31 mouse cellular contexts compared by ENCODE assay signal in genomic region chr17:25086724-25087123, GRCm38 (mm10). TPM values are rescaled to one million over a fixed set of nuclear protein-coding genes. Genes with fewer than 3 reads are reported as not detected.
A peak's percentile ranks its signal among the peaks of the same experiment; 100 is the strongest.
DNase-seq lines count a peak whose midpoint lies in the region; ATAC-seq and TF ChIP-seq lines count a peak whose summit lies in the region.
"Had no signal": no experiment of that assay in that cellular context is flagged by ENCODE, and none has a peak within 500 bp of the region (broad histone marks: within the 10 kb centered on the region; RNA-seq: fewer than 3 reads in every experiment).

No protein-coding gene starts in this region.

- DNase-seq in heart, embryonic 10.5 days (ENCODE audit: low spot score): no peak
- DNase-seq in heart, postnatal 25 days (ENCODE audit: low spot score): no peak
- peak; percentile 64 for DNase-seq in liver, postnatal 0 days
- no peak for DNase-seq in neural tube, embryonic 10.5 days (ENCODE audit: extremely low spot score, low spot score)
- no peak for DNase-seq in kidney, postnatal 10 days
- DNase-seq in urinary bladder, postnatal 25 days (ENCODE audit: low spot score): no peak
- DNase-seq: adrenal gland, postnatal 10 days; cerebellum, adult 11-12 months; cerebellum, postnatal 14 days; gastrocnemius, postnatal 25 days; heart, adult 11 months; heart, postnatal 4 days; kidney, adult 9 months; kidney, postnatal 14 days; layer of hippocampus, adult 9-11 months; lung, adult 18-20 months; right cerebral cortex, postnatal 14 days had no signal

- intact Hi-C loops in heart, postnatal 25 days (cut with DNase I): no loop called here

- peaks cover 59% of the 10 kb centered on the region for H3K4me1 ChIP-seq in heart, embryonic 10.5 days
- peaks cover 51% of the 10 kb centered on the region for H3K4me1 ChIP-seq in erythroblast, embryonic 14.5 days (ENCODE audit: control insufficient read depth)
- peaks cover 89% of the 10 kb centered on the region for H3K4me1 ChIP-seq in liver, embryonic 12.5 days
- peaks cover 23% of the 10 kb centered on the region for H3K4me1 ChIP-seq in liver, postnatal 0 days (ENCODE audit: insufficient read depth)
- H3K4me1 ChIP-seq: forebrain, embryonic 12.5 days; hindbrain, embryonic 13.5 days; midbrain, embryonic 13.5 days had no signal

- peak overlapping the region; percentile 82 for H3K4me2 ChIP-seq in liver, embryonic 12.5 days
- peak overlapping the region; percentile 62 for H3K4me2 ChIP-seq in liver, postnatal 0 days (ENCODE audit: low read depth, low read length)
- H3K4me2 ChIP-seq: forebrain, embryonic 12.5 days; heart, embryonic 11.5 days; hindbrain, embryonic 13.5 days; limb, embryonic 12.5 days; midbrain, embryonic 13.5 days had no signal

- WGBS in heart, embryonic 10.5 days: 91% methylated on average over 7 of the region's 7 CpGs
- WGBS in liver, embryonic 12.5 days (ENCODE audit: insufficient replicate concordance): 52% methylated on average over 7 of the region's 7 CpGs
- 67% methylated on average over 7 of the region's 7 CpGs for WGBS in liver, postnatal 0 days (ENCODE audit: insufficient replicate concordance)

- no peak overlapping the region for H3K4me3 ChIP-seq in heart, embryonic 10.5 days
- peak overlapping the region; percentile 4 for H3K4me3 ChIP-seq in erythroblast, embryonic 14.5 days (replicated peaks)
- 0 out of 2 replicates have a peak overlapping the region, but pooled peaks have one; percentile 18 for H3K4me3 ChIP-seq in liver, embryonic 12.5 days
- no peak overlapping the region; the same call in 1 of the 2 replicates for H3K4me3 ChIP-seq in liver, postnatal 0 days (ENCODE audit: low read depth, low read length)
- H3K4me3 ChIP-seq: forebrain, embryonic 12.5 days; hindbrain, embryonic 13.5 days; limb, embryonic 12.5 days; midbrain, embryonic 13.5 days had no signal

- peak overlapping the region; percentile 87 for H3K9ac ChIP-seq in liver, embryonic 12.5 days
- 0 out of 2 replicates have a peak overlapping the region, but pooled peaks have one; percentile 30 for H3K9ac ChIP-seq in liver, postnatal 0 days (replicated peaks)
- H3K9ac ChIP-seq: forebrain, embryonic 12.5 days; hindbrain, embryonic 13.5 days; limb, embryonic 12.5 days; midbrain, embryonic 13.5 days had no signal

- TF ChIP-seq CTCF in liver, postnatal 0 days (IDR thresholded peaks at IDR 0.05; ENCODE audit: low read depth): no peak

- ATAC-seq in liver, embryonic 12.5 days: peak; percentile 43
- ATAC-seq in liver, postnatal 0 days: 0 out of 2 replicates have a peak, but pooled peaks have one; percentile 15
- ATAC-seq: intestine, postnatal 0 days; lung, postnatal 0 days; midbrain, embryonic 13.5 days; Patski had no signal

- no peak for TF ChIP-seq EP300 in liver, postnatal 0 days (IDR thresholded peaks at IDR 0.05; ENCODE audit: low read depth)

- H3K36me3 ChIP-seq in heart, embryonic 10.5 days: peaks cover 8% of the 10 kb centered on the region; the same call in 1 of the 2 replicates
- peaks cover 31% of the 10 kb centered on the region for H3K36me3 ChIP-seq in erythroblast, embryonic 14.5 days (ENCODE audit: control insufficient read depth)
- peaks cover 16% of the 10 kb centered on the region for H3K36me3 ChIP-seq in liver, embryonic 12.5 days
- peaks cover 11% of the 10 kb centered on the region for H3K36me3 ChIP-seq in liver, postnatal 0 days (replicated peaks; ENCODE audit: insufficient read depth, low read length)

- peak overlapping the region; percentile 65; the same call in 1 of the 2 replicates for H3K27ac ChIP-seq in heart, embryonic 10.5 days
- H3K27ac ChIP-seq in liver, embryonic 12.5 days: peak overlapping the region; percentile 99
- H3K27ac ChIP-seq in liver, postnatal 0 days (ENCODE audit: low read depth): peak overlapping the region; percentile 67
- H3K27ac ChIP-seq: forebrain, embryonic 12.5 days; hindbrain, embryonic 13.5 days; limb, embryonic 12.5 days; macrophage; midbrain, embryonic 13.5 days had no signal

- no peaks in the 10 kb centered on the region for H3K27me3 ChIP-seq in heart, embryonic 10.5 days (ENCODE audit: insufficient read depth, poor library complexity, severe bottlenecking)
- H3K27me3 ChIP-seq in erythroblast, embryonic 14.5 days (ENCODE audit: control insufficient read depth): no peaks in the 10 kb centered on the region
- no peaks in the 10 kb centered on the region for H3K27me3 ChIP-seq in liver, embryonic 12.5 days (replicated peaks)
- H3K27me3 ChIP-seq in liver, postnatal 0 days (ENCODE audit: insufficient read depth, low read length): no peaks in the 10 kb centered on the region
- H3K27me3 ChIP-seq: forebrain, embryonic 12.5 days; hindbrain, embryonic 13.5 days; limb, embryonic 12.5 days; midbrain, embryonic 13.5 days; Patski had no signal

- H3K9me3 ChIP-seq in heart, embryonic 10.5 days: no peaks in the 10 kb centered on the region
- peaks cover 5% of the 10 kb centered on the region for H3K9me3 ChIP-seq in erythroblast, embryonic 14.5 days (ENCODE audit: control insufficient read depth, low read length)
- no peaks in the 10 kb centered on the region for H3K9me3 ChIP-seq in liver, embryonic 12.5 days (replicated peaks)
- H3K9me3 ChIP-seq in liver, postnatal 0 days (ENCODE audit: low read length): no peaks in the 10 kb centered on the region
- H3K9me3 ChIP-seq: forebrain, embryonic 12.5 days; hindbrain, embryonic 13.5 days; limb, embryonic 12.5 days; midbrain, embryonic 13.5 days had no signal

RNA-seq across cellular contexts. Expression of gene Tmem204, which starts 3.3 kb away (rescaled TPM):
- 12.2 and 15.9 TPM in 2 replicates for polyA plus RNA-seq in heart, embryonic 10.5 days (2016; fragmentation: Nextera tagmentation; extraction: Ambion mirVana)
- total RNA-seq in heart, postnatal 25 days (2021): 10 to 100 TPM; 34.5 to 41.7 TPM
- polyA plus RNA-seq in erythroblast, embryonic 14.5 days (2012): not detected in 2 replicates
- polyA plus RNA-seq in liver, embryonic 12.5 days (2016; fragmentation: Nextera tagmentation; extraction: Ambion mirVana): 6.1 and 7.2 TPM in 2 replicates
- polyA plus RNA-seq in liver, postnatal 0 days (2015; fragmentation: Nextera tagmentation; extraction: Ambion mirVana): 8.3 and 9.4 TPM in 2 replicates
- total RNA-seq: megakaryocyte-erythroid progenitor cell, adult 5-6 weeks; MEL had no signal
- polyA plus RNA-seq: macrophage had no signal

RNA-seq across cellular contexts. Expression of gene Telo2, which starts 29.0 kb away (rescaled TPM):
- polyA plus RNA-seq in heart, embryonic 10.5 days (2016; fragmentation: Nextera tagmentation; extraction: Ambion mirVana): 35.2 and 45.2 TPM in 2 replicates
- total RNA-seq in heart, postnatal 25 days (2021): 10 to 100 TPM; 10.8 to 12.2 TPM
- 2.0 and 3.1 TPM in 2 replicates for polyA plus RNA-seq in erythroblast, embryonic 14.5 days (2012)
- 25.6 and 28.6 TPM in 2 replicates for polyA plus RNA-seq in liver, embryonic 12.5 days (2016; fragmentation: Nextera tagmentation; extraction: Ambion mirVana)
- polyA plus RNA-seq in liver, postnatal 0 days (2015; fragmentation: Nextera tagmentation; extraction: Ambion mirVana): 5.3 and 5.7 TPM in 2 replicates

RNA-seq across cellular contexts. Expression of gene Ptx4, which starts 33.8 kb away (rescaled TPM):
- 0.08 and 0.15 TPM in 2 replicates for polyA plus RNA-seq in heart, embryonic 10.5 days (2016; fragmentation: Nextera tagmentation; extraction: Ambion mirVana)
- total RNA-seq in heart, postnatal 25 days (2021): 1 to 10 TPM; 3.7 to 6.7 TPM
- not detected in 2 replicates for polyA plus RNA-seq in erythroblast, embryonic 14.5 days (2012)
- not detected in 2 replicates for polyA plus RNA-seq in liver, embryonic 12.5 days (2016; fragmentation: Nextera tagmentation; extraction: Ambion mirVana)
- polyA plus RNA-seq in liver, postnatal 0 days (2015; fragmentation: Nextera tagmentation; extraction: Ambion mirVana): not detected in 2 replicates
- total RNA-seq: MEL had no signal
- polyA plus RNA-seq: hindbrain, embryonic 13.5 days; macrophage; midbrain, embryonic 13.5 days; neural tube, embryonic 14.5 days had no signal

RNA-seq across cellular contexts. Expression of gene Clcn7, which starts 46.5 kb away (rescaled TPM):
- polyA plus RNA-seq in heart, embryonic 10.5 days (2016; fragmentation: Nextera tagmentation; extraction: Ambion mirVana): 20.5 and 21.7 TPM in 2 replicates
- 10 to 100 TPM; 25.5 to 27.5 TPM for total RNA-seq in heart, postnatal 25 days (2021)
- 2.0 and 2.1 TPM in 2 replicates for polyA plus RNA-seq in erythroblast, embryonic 14.5 days (2012)
- 13.7 and 14.8 TPM in 2 replicates for polyA plus RNA-seq in liver, embryonic 12.5 days (2016; fragmentation: Nextera tagmentation; extraction: Ambion mirVana)
- polyA plus RNA-seq in liver, postnatal 0 days (2015; fragmentation: Nextera tagmentation; extraction: Ambion mirVana): 7.3 and 8.6 TPM in 2 replicates

Comparison
In these comparisons a context has a peak if more than half of its experiments do, and no peak if none do; other contexts are left out.
1. H3K4me3 ChIP-seq: peak in erythroblast, embryonic 14.5 days (single experiment) and liver, embryonic 12.5 days (single experiment); none in heart, embryonic 10.5 days (single experiment) and liver, postnatal 0 days (single experiment).
2. Peak in every context shown above with its lines, with median percentiles within 50 percentile points of each other: H3K27ac ChIP-seq.